9 mouse cellular contexts compared by ENCODE assay signal in the genomic region with DNA sequence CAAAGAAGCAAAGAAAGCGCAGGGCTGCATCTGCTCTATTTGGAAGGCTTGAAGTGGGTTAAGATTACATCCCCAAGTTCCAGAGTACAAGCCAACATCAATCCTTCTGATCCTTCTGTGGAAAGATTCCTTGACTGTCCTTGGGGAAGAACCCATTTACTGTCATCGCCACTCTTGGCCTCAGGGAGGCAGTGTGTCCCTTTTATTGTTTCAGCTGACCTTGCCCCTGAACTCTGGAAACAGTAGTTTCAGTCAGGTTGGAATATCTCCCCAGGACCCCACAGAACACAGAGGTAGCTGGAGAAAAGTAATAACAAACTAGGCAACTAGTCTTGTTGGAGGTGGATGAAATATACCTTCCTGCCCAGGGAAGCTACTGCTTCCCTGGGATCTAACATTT. TPM values are rescaled to one million over a fixed set of nuclear protein-coding genes. Genes with fewer than 3 reads are reported as not detected.
DNase-seq lines count a peak whose midpoint lies in the region; ATAC-seq and TF ChIP-seq lines count a peak whose summit lies in the region.
"Had no signal": no experiment of that assay in that cellular context is flagged by ENCODE, and none has a peak within 500 bp of the region (broad histone marks: within the 10 kb centered on the region; RNA-seq: fewer than 3 reads in every experiment).

No protein-coding gene starts in this region.

- peak; percentile 50 for DNase-seq in kidney, postnatal 0 days (ENCODE audit: low spot score)
- DNase-seq in adipocyte (ENCODE audit: low spot score): peak; percentile 57
- no peak for DNase-seq in Muller cell, postnatal 12 days (ENCODE audit: inconsistent ontology term)

- no peak for ATAC-seq in kidney, postnatal 0 days (replicated peaks; ENCODE audit: low FRiP score, low read depth)
- ATAC-seq in kidney, embryonic 16.5 days (ENCODE audit: low FRiP score, low TSS enrichment): no peak
- 0 out of 2 replicates have a peak, but pooled peaks have one; percentile 56 for ATAC-seq in megakaryocyte-erythroid progenitor cell, adult 5-6 weeks (replicated peaks; ENCODE audit: low FRiP score, low TSS enrichment, poor library complexity, severe bottlenecking)
- no peak for ATAC-seq in erythroblast, adult 5-6 weeks (replicated peaks; ENCODE audit: low FRiP score, poor library complexity, severe bottlenecking)

- H3K4me2 ChIP-seq in kidney, postnatal 0 days (ENCODE audit: low read length): no peak overlapping the region
- H3K4me2 ChIP-seq in kidney, embryonic 16.5 days (replicated peaks; ENCODE audit: low read depth, low read length): no peak overlapping the region
- H3K4me2 ChIP-seq: heart, embryonic 15.5 days had no signal

- H3K36me3 ChIP-seq in kidney, postnatal 0 days (ENCODE audit: insufficient read depth, low read length): no peaks in the 10 kb centered on the region
- no peaks in the 10 kb centered on the region for H3K36me3 ChIP-seq in kidney, embryonic 16.5 days (ENCODE audit: insufficient read depth, low read length)
- no peaks in the 10 kb centered on the region for H3K36me3 ChIP-seq in E14TG2a.4 (ENCODE audit: insufficient read depth, low read length)
- H3K36me3 ChIP-seq: heart, embryonic 15.5 days had no signal

- TF ChIP-seq CTCF in kidney, postnatal 0 days (IDR thresholded peaks at IDR 0.05; ENCODE audit: low read depth): peak; percentile 68
- TF ChIP-seq CTCF in E14TG2a.4 (conservative IDR thresholded peaks at IDR 0.05; ENCODE audit: low read length): peak; percentile 68

- H3K4me1 ChIP-seq in kidney, postnatal 0 days (replicated peaks; ENCODE audit: insufficient read depth, low read length): no peaks in the 10 kb centered on the region
- no peaks in the 10 kb centered on the region for H3K4me1 ChIP-seq in kidney, embryonic 16.5 days (ENCODE audit: insufficient read depth, low read length)
- peaks cover 30% of the 10 kb centered on the region for H3K4me1 ChIP-seq in E14TG2a.4 (replicated peaks; ENCODE audit: low read depth, low read length)

- H3K9ac ChIP-seq in kidney, postnatal 0 days (ENCODE audit: low read depth, low read length): no peak overlapping the region
- no peak overlapping the region for H3K9ac ChIP-seq in kidney, embryonic 16.5 days (replicated peaks; ENCODE audit: low read length)
- H3K9ac ChIP-seq: heart, embryonic 15.5 days had no signal

- no peaks in the 10 kb centered on the region for H3K27me3 ChIP-seq in kidney, postnatal 0 days (ENCODE audit: insufficient read depth, low read length)
- H3K27me3 ChIP-seq in kidney, embryonic 16.5 days (ENCODE audit: insufficient read depth, low read length): no peaks in the 10 kb centered on the region
- H3K27me3 ChIP-seq in E14TG2a.4 (ENCODE audit: insufficient read depth, low read length): no peaks in the 10 kb centered on the region
- H3K27me3 ChIP-seq: heart, embryonic 15.5 days had no signal

- H3K27ac ChIP-seq in kidney, postnatal 0 days: no peak overlapping the region
- H3K27ac ChIP-seq in kidney, embryonic 16.5 days (ENCODE audit: low read length): no peak overlapping the region
- H3K27ac ChIP-seq: heart, embryonic 15.5 days had no signal

- no peak overlapping the region for H3K4me3 ChIP-seq in kidney, postnatal 0 days (replicated peaks; ENCODE audit: low read depth, low read length)
- no peak overlapping the region for H3K4me3 ChIP-seq in kidney, embryonic 16.5 days (ENCODE audit: low read length)
- no peak overlapping the region for H3K4me3 ChIP-seq in E14TG2a.4 (replicated peaks; ENCODE audit: low read length)
- H3K4me3 ChIP-seq: heart, embryonic 15.5 days had no signal

- 41% methylated on average over 2 of the region's 2 CpGs for WGBS in kidney, postnatal 0 days
- 52% methylated on average over 2 of the region's 2 CpGs for WGBS in kidney, embryonic 16.5 days

- no peaks in the 10 kb centered on the region for H3K9me3 ChIP-seq in kidney, postnatal 0 days (replicated peaks; ENCODE audit: low read length)
- H3K9me3 ChIP-seq in kidney, embryonic 16.5 days (ENCODE audit: low read length): no peaks in the 10 kb centered on the region
- no peaks in the 10 kb centered on the region for H3K9me3 ChIP-seq in E14TG2a.4 (ENCODE audit: low read length)
- H3K9me3 ChIP-seq: heart, embryonic 15.5 days had no signal

RNA-seq across cellular contexts. Expression of a gene that starts 10.1 kb away (rescaled TPM):
- 184 and 193 TPM in 2 replicates for polyA plus RNA-seq in kidney, postnatal 0 days (2015; fragmentation: Nextera tagmentation; extraction: Ambion mirVana)
- 191 and 208 TPM in 2 replicates for polyA plus RNA-seq in kidney, embryonic 16.5 days (2015; fragmentation: Nextera tagmentation; extraction: Ambion mirVana)
- total RNA-seq in megakaryocyte-erythroid progenitor cell, adult 5-6 weeks (2014; fragmentation: Nextera tagmentation): 100 and 107 TPM in 2 replicates
- 96.6 and 142 TPM in 2 replicates for total RNA-seq in megakaryocyte-erythroid progenitor cell, adult 5-6 weeks (2017)
- 57.6 and 59.8 TPM in 2 replicates for total RNA-seq in erythroblast, adult 5-6 weeks (2015; ENCODE audit: low replicate concordance)
- total RNA-seq in erythroblast, adult 5-6 weeks (2017; ENCODE audit: low replicate concordance): 50.2 and 53.9 TPM in 2 replicates

RNA-seq across cellular contexts. Expression of a gene that starts 18.9 kb away (rescaled TPM):
- polyA plus RNA-seq in kidney, postnatal 0 days (2015; fragmentation: Nextera tagmentation; extraction: Ambion mirVana): 3.3 and 4.6 TPM in 2 replicates
- polyA plus RNA-seq in kidney, embryonic 16.5 days (2015; fragmentation: Nextera tagmentation; extraction: Ambion mirVana): 2.6 and 3.7 TPM in 2 replicates
- 0.84 TPM in 1 of 2 replicates, not detected in the other for total RNA-seq in megakaryocyte-erythroid progenitor cell, adult 5-6 weeks (2014; fragmentation: Nextera tagmentation)
- not detected in 2 replicates for total RNA-seq in megakaryocyte-erythroid progenitor cell, adult 5-6 weeks (2017)
- total RNA-seq in erythroblast, adult 5-6 weeks (2015; ENCODE audit: low replicate concordance): not detected in 2 replicates
- not detected in 2 replicates for total RNA-seq in erythroblast, adult 5-6 weeks (2017; ENCODE audit: low replicate concordance)
- polyA plus RNA-seq: liver, embryonic 16.5 days had no signal

RNA-seq across cellular contexts. Expression of a gene that starts 19.0 kb away (rescaled TPM):
- 70.4 and 79.8 TPM in 2 replicates for polyA plus RNA-seq in kidney, postnatal 0 days (2015; fragmentation: Nextera tagmentation; extraction: Ambion mirVana)
- polyA plus RNA-seq in kidney, embryonic 16.5 days (2015; fragmentation: Nextera tagmentation; extraction: Ambion mirVana): 84.1 and 91.2 TPM in 2 replicates
- 1.6 and 2.1 TPM in 2 replicates for total RNA-seq in megakaryocyte-erythroid progenitor cell, adult 5-6 weeks (2014; fragmentation: Nextera tagmentation)
- total RNA-seq in megakaryocyte-erythroid progenitor cell, adult 5-6 weeks (2017): 3.1 and 3.2 TPM in 2 replicates
- total RNA-seq in erythroblast, adult 5-6 weeks (2015; ENCODE audit: low replicate concordance): 2.1 and 2.5 TPM in 2 replicates
- total RNA-seq in erythroblast, adult 5-6 weeks (2017; ENCODE audit: low replicate concordance): 0.85 and 1.5 TPM in 2 replicates

RNA-seq across cellular contexts. Expression of a gene that starts 33.0 kb away (rescaled TPM):
- polyA plus RNA-seq in kidney, postnatal 0 days (2015; fragmentation: Nextera tagmentation; extraction: Ambion mirVana): 19.6 and 19.9 TPM in 2 replicates
- 34.6 TPM in 2 replicates for polyA plus RNA-seq in kidney, embryonic 16.5 days (2015; fragmentation: Nextera tagmentation; extraction: Ambion mirVana)
- 2.6 and 19.8 TPM in 2 replicates for total RNA-seq in megakaryocyte-erythroid progenitor cell, adult 5-6 weeks (2014; fragmentation: Nextera tagmentation)
- total RNA-seq in megakaryocyte-erythroid progenitor cell, adult 5-6 weeks (2017): 1.9 and 14.4 TPM in 2 replicates
- total RNA-seq in erythroblast, adult 5-6 weeks (2015; ENCODE audit: low replicate concordance): 4.6 and 8.8 TPM in 2 replicates
- 6.8 and 8.9 TPM in 2 replicates for total RNA-seq in erythroblast, adult 5-6 weeks (2017; ENCODE audit: low replicate concordance)

RNA-seq across cellular contexts. Expression of a gene that starts 59.0 kb away (rescaled TPM):
- 16.9 and 18.4 TPM in 2 replicates for polyA plus RNA-seq in kidney, postnatal 0 days (2015; fragmentation: Nextera tagmentation; extraction: Ambion mirVana)
- polyA plus RNA-seq in kidney, embryonic 16.5 days (2015; fragmentation: Nextera tagmentation; extraction: Ambion mirVana): 19.7 and 19.8 TPM in 2 replicates
- 8.9 and 9.9 TPM in 2 replicates for total RNA-seq in megakaryocyte-erythroid progenitor cell, adult 5-6 weeks (2014; fragmentation: Nextera tagmentation)
- 11.8 and 21.9 TPM in 2 replicates for total RNA-seq in megakaryocyte-erythroid progenitor cell, adult 5-6 weeks (2017)
- 2.9 and 6.9 TPM in 2 replicates for total RNA-seq in erythroblast, adult 5-6 weeks (2015; ENCODE audit: low replicate concordance)
- 8.5 and 9.2 TPM in 2 replicates for total RNA-seq in erythroblast, adult 5-6 weeks (2017; ENCODE audit: low replicate concordance)
